Mouse (Mus musculus) liver, embryonic 14.5 days (tissue): ENCODE results near the gene Klrb1b.

Experiments
- CTCF ChIP-seq: IDR thresholded peaks from 2 replicates; pipeline ENCODE4 v1.5.1; 2016; ENCODE audit warnings: antibody characterized with exemption, low read depth, control low read depth
- EP300 ChIP-seq: IDR thresholded peaks from 2 replicates; pipeline ENCODE4 v1.6.1; 2016; ENCODE audit warnings: antibody characterized with exemption, low read depth

- TF ChIP-seq CTCF, result no peak
- TF ChIP-seq EP300, result no peak
These were observed 31.8 kb upstream of the Klrb1b start for GRCm38 (mm10) chr6:128857976-128858375.
